In the genomic region with DNA sequence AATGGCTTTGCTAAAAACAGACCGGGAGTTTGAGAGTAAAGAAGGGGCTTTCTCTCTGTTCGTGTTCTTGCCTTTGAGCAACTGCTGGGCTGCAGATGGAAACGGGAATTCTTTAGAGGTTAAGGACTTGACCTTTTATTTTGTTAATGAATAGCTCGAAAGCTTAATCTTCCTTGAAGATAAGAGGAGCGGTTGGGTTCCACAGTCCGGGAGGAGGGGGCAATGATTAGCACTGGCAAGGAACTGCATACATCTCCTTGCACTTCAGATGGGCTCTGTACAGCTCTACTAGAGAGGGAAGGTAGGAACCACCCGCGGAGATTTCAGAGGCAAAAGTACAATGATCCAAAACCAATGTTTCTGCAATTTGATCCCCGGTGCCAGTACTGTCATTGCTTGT, we compare ENCODE assay signal across 11 mouse cellular contexts. TPM values are rescaled to one million over a fixed set of nuclear protein-coding genes. Genes with fewer than 3 reads are reported as not detected.
A peak's percentile ranks its signal among the peaks of the same experiment; 100 is the strongest.
DNase-seq lines count a peak whose midpoint lies in the region; ATAC-seq and TF ChIP-seq lines count a peak whose summit lies in the region.
"Had no signal": no experiment of that assay in that cellular context is flagged by ENCODE, and none has a peak within 500 bp of the region (broad histone marks: within the 10 kb centered on the region; RNA-seq: fewer than 3 reads in every experiment).

No protein-coding gene starts in this region.

- ATAC-seq in intestine, postnatal 0 days, result peak; percentile 36; the same call in 1 of the 2 replicates
- ATAC-seq in monocyte, adult 5-6 weeks (replicated peaks; ENCODE audit: insufficient number of reproducible peaks, low FRiP score, low TSS enrichment, poor library complexity, severe bottlenecking), result no peak

- 3% methylated on average over 9 of the region's 9 CpGs for WGBS in intestine, postnatal 0 days

- no peak overlapping the region for H3K9ac ChIP-seq in intestine, postnatal 0 days (ENCODE audit: low read depth, low read length)

- no peaks in the 10 kb centered on the region; the same call in 1 of the 2 replicates for H3K4me1 ChIP-seq in intestine, postnatal 0 days (replicated peaks; ENCODE audit: control insufficient read depth, insufficient read depth, low read length)

- no peak overlapping the region for H3K27ac ChIP-seq in intestine, postnatal 0 days (ENCODE audit: low read depth, low read length)

- peak overlapping the region; percentile 52 for H3K4me2 ChIP-seq in intestine, postnatal 0 days (replicated peaks; ENCODE audit: low read depth)

- intact Hi-C loops in left cerebral cortex, postnatal 14 days (cut with DNase I), result no loop called here

- no peaks in the 10 kb centered on the region for H3K36me3 ChIP-seq in intestine, postnatal 0 days (ENCODE audit: control insufficient read depth, insufficient read depth)

- no peak overlapping the region for H3K4me3 ChIP-seq in intestine, postnatal 0 days (ENCODE audit: low read depth, low read length)

- no peaks in the 10 kb centered on the region for H3K27me3 ChIP-seq in intestine, postnatal 0 days (replicated peaks; ENCODE audit: control insufficient read depth, insufficient read depth, low read length)

- DNase-seq in cerebellum, postnatal 14 days, result peak; percentile 21 to 31
- DNase-seq in cerebellum, adult 11-12 months, result no peak
- peak; percentile 31 for DNase-seq in retina, embryonic 14.5 days (ENCODE audit: low spot score)
- no peak for DNase-seq in retina, postnatal 1 day
- DNase-seq in yolk sac, embryonic 10.5 days (ENCODE audit: low spot score), result peak; percentile 55
- DNase-seq in left cerebral cortex, postnatal 14 days (ENCODE audit: low spot score in 2 of 2), result no peak
- DNase-seq: adrenal gland, postnatal 36 days; lung, postnatal 36 days had no signal

- H3K9me3 ChIP-seq in intestine, postnatal 0 days (ENCODE audit: control insufficient read depth), result no peaks in the 10 kb centered on the region

- TF ChIP-seq CTCF in intestine, postnatal 0 days (IDR thresholded peaks at IDR 0.05; ENCODE audit: low read depth), result no peak

RNA-seq across cellular contexts. Expression of gene Kcnmb2, which starts 1.2 kb away (rescaled TPM):
- 0.40 and 0.51 TPM in 2 replicates for polyA plus RNA-seq in intestine, postnatal 0 days (2015; fragmentation: Nextera tagmentation; extraction: Ambion mirVana)
- not detected in 3 replicates for total RNA-seq in monocyte, adult 5-6 weeks (2017)
- total RNA-seq in left cerebral cortex, postnatal 14 days (2021), result 1 to 10 TPM; 5.1 to 6.3 TPM
- polyA plus RNA-seq: C2C12 had no signal

Comparison
In these comparisons a context has a peak if more than half of its experiments do, and no peak if none do; other contexts are left out.
1. DNase-seq: peak in cerebellum, postnatal 14 days (2 of 2), retina, embryonic 14.5 days (single experiment) and yolk sac, embryonic 10.5 days (single experiment); none in cerebellum, adult 11-12 months (single experiment), retina, postnatal 1 day (single experiment) and left cerebral cortex, postnatal 14 days (0 of 2).